Mouse (Mus musculus) urinary bladder, postnatal 36 days (tissue): ENCODE measurements around the gene Gpr157.
"Not testable (repeated sequence)": the region's sequence is repeated elsewhere in the genome, so short reads cannot be mapped to it uniquely, and the experiment has no call there.

Source experiments
- DNase-seq, 2 experiments: peaks; one replicate each; pipeline ENCODE4 v3.0.0; 2022; ENCODE audit warnings: low spot score in 2 of 2, mixed read lengths in 1 of 2

Gpr157 gene

DNA sequence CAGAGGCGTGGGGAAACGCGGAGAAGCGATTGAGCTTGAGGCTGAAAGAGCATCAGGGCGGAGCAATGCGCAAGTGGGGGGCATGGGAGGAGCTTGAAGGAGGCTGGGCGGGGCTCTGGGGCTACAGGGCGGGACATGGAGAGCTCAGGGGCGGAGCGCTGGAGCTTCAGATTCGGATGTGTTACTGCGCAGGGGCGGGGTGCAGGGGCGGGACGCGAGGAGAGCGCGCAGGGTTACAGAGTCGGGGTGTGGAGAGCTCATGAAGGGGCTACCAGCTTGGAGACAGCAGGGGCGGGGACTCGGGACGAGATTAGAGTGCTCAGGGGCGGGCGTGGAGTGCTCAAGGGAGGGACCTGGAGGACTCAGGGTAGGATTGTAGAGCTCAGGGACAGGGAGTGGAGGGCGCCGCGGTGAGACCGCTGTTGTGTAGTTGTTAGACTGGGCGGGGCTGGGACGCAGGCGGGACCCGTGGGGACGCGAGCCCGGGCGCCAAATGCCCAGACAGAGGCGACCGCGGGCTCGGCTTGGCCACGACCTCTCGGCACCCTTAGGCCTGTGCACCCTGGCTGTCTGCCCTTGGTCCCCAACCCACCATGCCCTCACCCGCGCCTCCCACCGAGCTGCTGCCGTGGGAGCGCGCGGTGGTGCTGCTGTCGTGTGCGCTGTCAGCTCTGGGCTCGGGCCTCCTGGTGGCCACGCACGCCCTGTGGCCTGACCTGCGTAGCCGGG is at the start of gene Gpr157:
Gene Gpr157 (plus strand): TSS at position 205 of the 729 bp plus-strand sequence.
- peak; percentile 87 to 94 for DNase-seq

DNA sequence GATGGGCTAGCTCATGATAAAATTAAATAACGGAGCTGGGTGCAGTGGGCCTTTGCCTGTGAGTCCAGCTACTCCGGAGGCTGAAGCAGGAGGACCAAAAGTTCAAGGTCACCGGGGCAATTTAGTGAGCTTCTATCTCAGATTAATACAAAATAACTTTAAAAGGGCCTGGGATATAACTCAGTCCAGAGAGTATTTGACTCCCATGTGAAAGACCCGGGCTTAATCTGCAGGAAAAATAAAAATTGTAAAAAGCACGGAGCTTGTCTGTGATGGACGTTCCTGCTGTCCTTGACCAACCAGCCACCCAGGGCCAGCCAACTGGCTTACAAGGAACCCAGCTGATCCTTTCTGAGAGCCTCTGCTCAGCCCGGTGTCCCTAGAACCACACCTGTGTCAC is 48.6 kb upstream of the Gpr157 start:
- no peak for DNase-seq

- DNase-seq: no peak
Measured at GRCm38 (mm10) chr4:150040003-150040581, 47.1 kb upstream of the Gpr157 start.

DNA sequence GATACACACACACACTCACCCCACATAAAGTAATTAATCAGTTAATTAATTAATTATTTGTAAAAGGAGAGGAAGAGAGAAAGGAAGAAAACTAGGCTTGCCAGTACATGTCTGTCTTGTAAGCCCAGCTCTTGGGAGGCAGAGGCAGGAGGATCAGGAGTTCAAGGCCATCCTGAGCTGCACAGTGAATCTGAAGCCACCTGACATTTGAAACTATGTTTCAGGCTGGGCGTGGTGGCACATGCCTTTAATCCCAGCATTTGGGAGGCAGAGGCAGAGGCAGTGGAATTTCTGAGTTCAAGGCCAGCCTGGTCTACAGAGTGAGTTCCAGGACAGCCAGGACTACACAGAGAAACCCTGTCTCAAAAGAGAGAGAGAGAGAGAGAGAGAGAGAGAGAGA is 46.3 kb upstream of the Gpr157 start:
- not testable (repeated sequence) for DNase-seq

DNA sequence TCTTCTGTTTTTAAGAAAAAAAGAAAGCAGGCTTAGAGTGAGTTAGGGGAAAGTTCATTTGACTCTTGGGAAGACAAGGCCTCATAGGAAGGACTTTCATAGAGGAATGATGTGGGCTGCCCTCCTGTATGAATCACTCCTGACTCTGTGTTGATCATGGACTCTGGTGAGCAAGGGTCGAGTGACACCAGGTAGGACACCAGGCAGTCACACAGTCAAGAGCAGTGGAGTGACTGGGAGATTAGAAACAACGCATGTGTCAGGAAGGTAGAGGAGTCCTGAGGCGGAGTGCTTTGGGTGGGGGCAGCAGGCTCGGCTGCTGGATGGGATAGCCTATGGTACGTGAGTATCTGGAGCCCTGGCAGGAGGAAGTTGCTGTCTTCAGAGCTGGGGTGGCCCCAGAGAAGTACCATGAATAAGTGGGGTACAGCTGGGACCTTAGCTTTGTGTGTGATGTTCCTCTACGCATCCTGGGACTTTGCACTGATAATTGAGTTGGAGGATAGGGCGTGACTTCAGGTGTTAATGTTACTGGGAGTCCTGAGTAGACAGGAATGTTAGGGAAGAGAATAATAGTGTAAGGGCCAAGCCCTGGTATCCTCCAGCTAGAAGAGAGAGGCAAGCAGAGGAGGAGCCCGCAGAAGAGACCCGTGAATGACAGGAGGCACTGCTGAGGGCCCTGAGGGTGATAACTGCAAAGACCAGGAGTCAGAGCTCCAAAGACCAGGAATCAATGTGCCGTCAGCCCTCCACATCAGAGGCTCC is 45.6 kb upstream of the Gpr157 start:
- DNase-seq: no peak

DNA sequence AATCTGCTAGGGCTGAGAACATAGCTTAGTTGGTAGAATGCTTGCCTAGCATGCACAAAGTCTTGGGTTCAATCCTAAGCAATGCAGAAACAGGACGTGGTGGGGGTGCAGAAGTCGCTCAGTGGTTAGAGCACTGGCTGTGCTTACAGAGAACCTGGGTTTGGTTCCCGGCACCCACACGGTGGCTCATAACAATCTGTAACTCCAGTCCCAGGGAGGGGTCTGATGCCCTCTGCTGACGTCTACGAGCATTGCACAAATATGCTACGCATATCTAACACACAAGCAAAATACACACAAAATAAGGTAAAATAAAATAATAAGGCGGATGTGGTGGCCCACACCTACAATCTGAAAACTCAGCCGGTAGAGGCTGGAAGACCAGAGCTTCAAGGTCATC is 43.6 kb upstream of the Gpr157 start:
- no peak for DNase-seq

DNA sequence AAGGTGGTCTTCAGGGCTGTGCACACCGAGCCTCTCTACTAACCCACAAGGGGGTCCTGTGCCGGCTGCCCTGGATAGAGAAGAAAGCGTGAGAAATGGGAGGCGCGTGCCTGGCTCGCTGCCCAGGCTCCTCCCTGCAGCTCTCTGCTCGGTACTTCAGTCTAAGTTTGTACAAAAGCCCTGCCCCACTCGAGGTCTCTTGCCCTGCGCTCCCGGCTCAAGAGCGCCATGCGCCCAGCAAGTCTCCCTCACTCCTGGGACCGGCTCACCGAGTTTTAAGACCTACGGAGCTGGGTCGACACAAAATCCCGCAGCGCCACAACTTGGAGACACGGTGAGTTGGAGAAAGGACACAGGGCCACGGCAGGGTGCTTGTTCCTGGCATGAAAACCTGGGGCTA is 39.1 kb upstream of the Gpr157 start:
- DNase-seq: peak; percentile 41 to 65

GRCm38 (mm10) chr4:150048478-150049156 is 38.5 kb upstream of the Gpr157 start:
- no peak for DNase-seq

GRCm38 (mm10) chr4:150049157-150049513 is 38.0 kb upstream of the Gpr157 start:
- no peak for DNase-seq

- DNase-seq: no peak
Measured at GRCm38 (mm10) chr4:150049564-150050226, 37.5 kb upstream of the Gpr157 start.

- no peak for DNase-seq
Measured at GRCm38 (mm10) chr4:150051514-150051913, 35.7 kb upstream of the Gpr157 start.

- DNase-seq: no peak
Measured at GRCm38 (mm10) chr4:150052380-150052779, 34.8 kb upstream of the Gpr157 start.

- DNase-seq: no peak
Measured at GRCm38 (mm10) chr4:150056171-150056570, 31.0 kb upstream of the Gpr157 start.

- DNase-seq: no peak
Measured at GRCm38 (mm10) chr4:150057722-150058121, 29.4 kb upstream of the Gpr157 start.

- DNase-seq: no peak
Measured at GRCm38 (mm10) chr4:150059841-150060468, 27.2 kb upstream of the Gpr157 start.

DNA sequence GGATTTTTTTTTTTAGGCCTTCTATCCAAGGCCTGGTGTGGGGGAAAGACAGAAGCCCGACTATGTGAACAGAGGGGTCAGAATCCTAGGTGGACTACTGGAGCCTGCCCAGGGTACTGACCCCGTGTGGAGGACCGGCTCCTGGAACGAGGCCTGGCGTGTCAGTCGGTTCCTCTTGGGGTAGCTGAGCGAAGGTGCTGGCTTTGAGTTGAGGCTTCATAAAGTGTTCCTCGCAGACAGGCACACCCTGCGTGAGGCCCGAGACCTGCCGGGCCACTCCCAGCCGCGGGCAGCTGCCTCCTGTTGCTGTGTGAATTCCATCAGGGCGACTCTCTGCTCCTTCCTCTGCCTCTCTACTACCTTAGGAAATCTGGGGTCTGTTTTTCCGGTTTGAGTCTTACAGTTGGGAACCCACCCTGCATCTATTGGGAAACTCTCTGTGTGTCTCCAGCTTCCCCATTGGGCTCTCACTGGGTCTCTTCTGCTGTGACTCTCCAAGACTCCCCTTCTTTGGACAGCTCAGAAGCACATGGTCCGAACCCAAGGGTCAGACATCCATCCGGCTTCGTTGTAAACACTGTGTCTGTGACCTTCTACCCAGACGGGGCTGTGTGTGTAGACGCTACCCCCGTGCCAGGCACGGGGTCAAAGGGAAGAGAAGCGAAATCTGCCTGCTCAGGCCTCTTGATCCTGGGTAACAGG is 26.5 kb upstream of the Gpr157 start:
- DNase-seq: no peak

DNA sequence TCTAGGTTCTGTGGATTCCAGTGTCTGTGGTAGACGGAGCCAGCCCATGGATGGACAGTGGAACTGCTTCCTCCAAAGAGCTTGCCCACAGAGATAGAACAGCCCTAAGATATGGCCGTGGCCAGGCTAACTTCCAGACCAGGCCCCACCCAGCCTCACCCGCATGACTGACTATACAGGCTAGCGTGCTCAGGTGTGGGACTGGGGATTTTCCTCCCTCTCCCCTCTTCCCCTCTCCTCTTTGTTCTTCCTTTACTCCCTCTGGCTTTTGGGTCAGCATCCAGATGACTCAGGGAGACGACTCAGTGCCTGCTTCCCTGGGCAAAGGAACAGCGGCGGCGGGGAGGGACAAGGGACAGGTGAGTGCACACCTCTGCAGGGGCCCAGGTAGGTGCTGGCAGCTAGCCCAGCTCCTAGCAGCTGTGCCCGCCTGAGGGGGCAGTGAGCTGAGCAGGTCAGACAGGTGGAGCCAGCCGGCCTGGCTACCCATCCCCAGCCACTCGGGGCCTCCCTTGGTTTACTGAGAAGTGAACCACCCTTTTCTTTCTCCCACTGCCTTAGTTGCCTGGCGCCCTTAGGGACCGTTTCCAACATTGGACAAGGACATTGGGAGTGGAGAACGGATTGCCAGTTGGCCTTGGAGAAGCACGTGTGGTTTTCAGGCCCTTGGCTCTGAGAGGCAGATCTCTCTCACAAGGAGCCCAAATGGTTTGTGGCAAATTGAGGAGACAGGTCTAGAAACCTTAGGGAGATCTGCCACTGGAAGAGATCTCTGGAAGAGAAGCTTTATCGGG is 25.5 kb upstream of the Gpr157 start:
- DNase-seq: peak; percentile 43 to 46

GRCm38 (mm10) chr4:150066706-150067323 is 20.4 kb upstream of the Gpr157 start:
- DNase-seq: no peak

DNA sequence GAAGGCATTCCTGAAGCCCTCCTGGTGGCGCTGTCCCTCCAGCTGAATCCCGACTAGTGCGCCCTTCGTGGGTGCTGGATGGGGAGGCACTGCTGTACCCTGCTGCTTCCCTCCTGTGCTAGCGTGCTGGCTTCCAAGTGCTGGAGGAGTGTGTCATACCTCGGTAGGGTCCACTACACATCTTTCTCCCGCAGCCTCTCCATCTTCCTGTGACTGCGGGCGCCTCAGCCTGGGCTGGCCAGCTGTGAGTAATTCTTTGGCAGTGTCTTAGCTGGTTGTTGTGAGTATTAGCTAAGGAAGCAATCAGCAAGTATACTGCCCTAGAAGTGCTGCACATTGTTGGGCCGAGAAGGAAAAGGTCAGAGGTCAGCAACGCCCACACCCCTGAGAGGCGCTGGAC is 18.9 kb upstream of the Gpr157 start:
- no peak for DNase-seq
